Mouse (Mus musculus) intestine, embryonic 15.5 days (tissue): ENCODE measurements around the gene C030005K15Rik. TPM values are rescaled to one million over a fixed set of nuclear protein-coding genes. Genes with fewer than 3 reads are reported as not detected.

Source experiments
- ATAC-seq: fragments of 200-750 bp; cut with Nextera tagmentation; 2 replicates; pipeline ENCODE4 v1.8.0; 2017; ENCODE audit warnings: moderate TSS enrichment, moderate library complexity
- H3K27ac ChIP-seq: fragments of 300-500 bp; sonication (generic); 2 replicates; pipeline ENCODE4 v1.5.1; 2015; ENCODE audit warnings: mild to moderate bottlenecking, inconsistent platforms
- H3K27me3 ChIP-seq: fragments of 300-500 bp; sonication (generic); replicated peaks from 2 replicates; pipeline ENCODE4 v1.6.1; 2015; ENCODE audit warnings: inconsistent platforms
- H3K36me3 ChIP-seq: fragments of 300-500 bp; sonication (generic); 2 replicates; pipeline ENCODE4 v1.6.1; 2015; ENCODE audit warnings: inconsistent platforms
- H3K4me1 ChIP-seq: fragments of 300-500 bp; sonication (generic); replicated peaks from 2 replicates; pipeline ENCODE4 v1.6.1; 2015; ENCODE audit warnings: inconsistent platforms
- H3K4me2 ChIP-seq: fragments of 300-500 bp; sonication (generic); replicated peaks from 2 replicates; pipeline ENCODE4 v1.6.1; 2015; ENCODE audit warnings: mild to moderate bottlenecking, inconsistent platforms
- H3K4me3 ChIP-seq: fragments of 300-500 bp; sonication (generic); replicated peaks from 2 replicates; pipeline ENCODE4 v1.5.1; 2015; ENCODE audit warnings: inconsistent platforms
- H3K9ac ChIP-seq: fragments of 300-500 bp; sonication (generic); 2 replicates; pipeline ENCODE4 v1.6.1; 2015; ENCODE audit warnings: inconsistent platforms
- H3K9me3 ChIP-seq: fragments of 300-500 bp; sonication (generic); 2 replicates; pipeline ENCODE4 v1.6.1; 2016; ENCODE audit warnings: inconsistent platforms
- WGBS: fragments of 180-500 bp; shearing (Covaris S2); methylation state at CpG from one replicate; pipeline ENCODE4 v1.1.7; 2015; 5-methylcytosine and 5-hydroxymethylcytosine counted together
- polyA plus RNA-seq: library from polyadenylated mRNA; unstranded; fragments of >200 nt; fragmentation: Nextera tagmentation; extraction: Ambion mirVana; gene quantifications from 2 replicates; pipeline ENCODE4 v1.2.1, GENCODE M21; 2015

C030005K15Rik gene
- polyA plus RNA-seq, 1 experiment from 2014 or later: not detected

- no peaks in the 10 kb centered on the region for H3K36me3 ChIP-seq
- H3K27ac ChIP-seq: no peak overlapping the region
- no peaks in the 10 kb centered on the region for H3K9me3 ChIP-seq
- H3K4me1 ChIP-seq: no peaks in the 10 kb centered on the region
- H3K4me2 ChIP-seq: no peak overlapping the region
- no peak overlapping the region for H3K4me3 ChIP-seq
- no peak for ATAC-seq
- no peaks in the 10 kb centered on the region for H3K27me3 ChIP-seq
- no peak overlapping the region for H3K9ac ChIP-seq
Measured at GRCm38 (mm10) chr10:97702321-97702720, 24.2 kb downstream of the C030005K15Rik start.

- Histone ChIP-seq H3K4me3 (no peak overlapping the region), H3K27ac (no peak overlapping the region), H3K4me2 (no peak overlapping the region), H3K4me1 (no peaks in the 10 kb centered on the region), H3K27me3 (no peaks in the 10 kb centered on the region), H3K9me3 (peaks cover 5% of the 10 kb centered on the region; the same call in 1 of the 2 replicates), H3K36me3 (no peaks in the 10 kb centered on the region), H3K9ac (no peak overlapping the region)
- no peak for ATAC-seq
- WGBS: 93% methylated on average over 37 of the region's 37 CpGs
Measured at GRCm38 (mm10) chr10:97693398-97694135, 33.0 kb downstream of the C030005K15Rik start.

- Histone ChIP-seq H3K9me3 (peaks cover 5% of the 10 kb centered on the region; the same call in 1 of the 2 replicates), H3K27ac (no peak within 1 kb of the TSS), H3K27me3 (no peaks in the 10 kb centered on the region), H3K4me3 (no peak within 1 kb of the TSS), H3K9ac (no peak within 1 kb of the TSS), H3K4me1 (no peaks in the 10 kb centered on the region), H3K36me3 (no peaks in the 10 kb centered on the region), H3K4me2 (no peak within 1 kb of the TSS)
- 80% methylated on average over 20 of the region's 20 CpGs for WGBS
- no peak for ATAC-seq
Measured at GRCm38 (mm10) chr10:97692913-97693312, 33.6 kb downstream of the C030005K15Rik start, which contains the start of gene Ccer1. TSS of gene Ccer1 (plus strand) at chr10:97693059.

- H3K4me3 ChIP-seq: no peak overlapping the region
- ATAC-seq: no peak
- H3K4me2 ChIP-seq: no peak overlapping the region
- 57% methylated on average over 3 of the region's 3 CpGs for WGBS
- no peaks in the 10 kb centered on the region for H3K27me3 ChIP-seq
- no peaks in the 10 kb centered on the region for H3K4me1 ChIP-seq
- no peaks in the 10 kb centered on the region for H3K36me3 ChIP-seq
- no peak overlapping the region for H3K27ac ChIP-seq
- peaks cover 5% of the 10 kb centered on the region; the same call in 1 of the 2 replicates for H3K9me3 ChIP-seq
- no peak overlapping the region for H3K9ac ChIP-seq
Measured at GRCm38 (mm10) chr10:97689425-97689824, 37.1 kb downstream of the C030005K15Rik start.

- no peaks in the 10 kb centered on the region for H3K27me3 ChIP-seq
- no peak overlapping the region for H3K4me2 ChIP-seq
- no peak overlapping the region for H3K9ac ChIP-seq
- no peak overlapping the region for H3K4me3 ChIP-seq
- no peaks in the 10 kb centered on the region for H3K36me3 ChIP-seq
- H3K27ac ChIP-seq: no peak overlapping the region
- H3K4me1 ChIP-seq: no peaks in the 10 kb centered on the region
- 89% methylated on average over 1 of the region's 1 CpGs for WGBS
- H3K9me3 ChIP-seq: no peaks in the 10 kb centered on the region
- ATAC-seq: no peak
Measured at GRCm38 (mm10) chr10:97687198-97687597, 39.4 kb downstream of the C030005K15Rik start.

GRCm38 (mm10) chr10:97682981-97683380 is 43.6 kb downstream of the C030005K15Rik start:
- H3K36me3 ChIP-seq: no peaks in the 10 kb centered on the region
- H3K27me3 ChIP-seq: no peaks in the 10 kb centered on the region
- H3K4me2 ChIP-seq: no peak overlapping the region
- no peak overlapping the region for H3K4me3 ChIP-seq
- H3K27ac ChIP-seq: no peak overlapping the region
- H3K9me3 ChIP-seq: no peaks in the 10 kb centered on the region
- H3K4me1 ChIP-seq: no peaks in the 10 kb centered on the region
- no peak overlapping the region for H3K9ac ChIP-seq
- no peak for ATAC-seq

Other genes with a start within 250 kb of the C030005K15Rik start
- 413 and 497 TPM in 2 replicates for gene Dcn, start 247.1 kb downstream of the C030005K15Rik start, polyA plus RNA-seq
- 233 and 290 TPM in 2 replicates for gene Lum, start 161.6 kb downstream of the C030005K15Rik start, polyA plus RNA-seq
- gene Kera, start 119.9 kb downstream of the C030005K15Rik start, polyA plus RNA-seq: 0.20 and 0.25 TPM in 2 replicates
- gene Epyc, start 82.7 kb downstream of the C030005K15Rik start, polyA plus RNA-seq: 0.35 and 0.48 TPM in 2 replicates
- gene Ccer1, start 33.7 kb downstream of the C030005K15Rik start, polyA plus RNA-seq: not detected in 2 replicates